Mouse (Mus musculus) neural tube, embryonic 15.5 days (tissue): Measurements from ENCODE around the gene Tekt2. TPM values are rescaled to one million over a fixed set of nuclear protein-coding genes. Genes with fewer than 3 reads are reported as not detected.
A peak's percentile ranks its signal among the peaks of the same experiment; 100 is the strongest.

Source experiments
- ATAC-seq: fragments of 200-750 bp; cut with Nextera tagmentation; 2 replicates; pipeline ENCODE4 v1.8.0; 2017; ENCODE audit warnings: mild to moderate bottlenecking, moderate TSS enrichment, moderate library complexity; ENCODE audit not compliant: low FRiP score
- H3K27ac ChIP-seq: fragments of 300-500 bp; sonication (generic); replicated peaks from 2 replicates; pipeline ENCODE4 v1.5.1; 2015; ENCODE audit warnings: mild to moderate bottlenecking, inconsistent platforms
- H3K27me3 ChIP-seq: fragments of 300-500 bp; sonication (generic); replicated peaks from 2 replicates; pipeline ENCODE4 v1.6.1; 2015; ENCODE audit warnings: inconsistent platforms
- H3K36me3 ChIP-seq: fragments of 300-500 bp; sonication (generic); 2 replicates; pipeline ENCODE4 v1.6.1; 2015; ENCODE audit warnings: inconsistent platforms
- H3K4me1 ChIP-seq: fragments of 300-500 bp; sonication (generic); 2 replicates; pipeline ENCODE4 v1.6.1; 2015; ENCODE audit warnings: inconsistent platforms
- H3K4me2 ChIP-seq: fragments of 300-500 bp; sonication (generic); 2 replicates; pipeline ENCODE4 v1.6.1; 2015; ENCODE audit warnings: inconsistent platforms, mild to moderate bottlenecking, moderate library complexity
- H3K4me3 ChIP-seq: fragments of 300-500 bp; sonication (generic); replicated peaks from 2 replicates; pipeline ENCODE4 v1.5.1; 2015; ENCODE audit warnings: mild to moderate bottlenecking, inconsistent platforms
- H3K9ac ChIP-seq: fragments of 300-500 bp; sonication (generic); replicated peaks from 2 replicates; pipeline ENCODE4 v1.6.1; 2015; ENCODE audit warnings: mild to moderate bottlenecking, inconsistent platforms
- H3K9me3 ChIP-seq: fragments of 300-500 bp; sonication (generic); replicated peaks from 2 replicates; pipeline ENCODE4 v1.6.1; 2016; ENCODE audit warnings: inconsistent platforms
- WGBS: fragments of 180-500 bp; shearing (Covaris S2); methylation state at CpG from one replicate; pipeline ENCODE4 v1.1.7; 2015; ENCODE audit warnings: mixed read lengths; 5-methylcytosine and 5-hydroxymethylcytosine counted together
- polyA plus RNA-seq: library from polyadenylated mRNA; unstranded; fragments of >200 nt; fragmentation: Nextera tagmentation; extraction: Ambion mirVana; gene quantifications from 2 replicates; pipeline ENCODE4 v1.2.1, GENCODE M21; 2015

Tekt2 gene
- polyA plus RNA-seq, 1 experiment from 2014 or later, result 9.2 TPM

DNA sequence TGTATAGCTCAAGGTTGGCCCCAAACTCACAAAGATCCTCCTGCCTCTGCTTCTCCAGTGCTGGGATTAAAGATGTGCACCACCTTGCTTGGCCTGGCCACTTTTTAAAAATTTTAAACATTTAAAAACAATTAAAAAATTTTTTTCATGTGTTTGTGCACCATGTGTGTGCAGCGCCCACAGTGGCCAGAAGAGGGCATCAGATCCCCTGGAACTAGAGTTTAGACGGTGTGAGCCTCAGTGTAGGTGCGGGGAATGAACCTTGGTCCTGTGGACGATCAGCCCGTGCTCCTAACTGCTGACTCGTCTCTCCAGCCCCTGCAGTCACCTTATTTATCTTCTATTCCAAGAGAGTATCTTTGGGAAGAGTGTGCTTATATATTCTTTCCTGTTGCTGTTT, 19.4 kb downstream of the Tekt2 start:
- no peak for ATAC-seq
- 93% methylated on average over 6 of the region's 6 CpGs for WGBS
- Histone ChIP-seq H3K9ac (no peak overlapping the region), H3K9me3 (no peaks in the 10 kb centered on the region), H3K36me3 (no peaks in the 10 kb centered on the region), H3K4me2 (no peak overlapping the region), H3K27ac (no peak overlapping the region), H3K4me3 (no peak overlapping the region), H3K4me1 (peaks cover 22% of the 10 kb centered on the region), H3K27me3 (peaks cover 29% of the 10 kb centered on the region)

DNA sequence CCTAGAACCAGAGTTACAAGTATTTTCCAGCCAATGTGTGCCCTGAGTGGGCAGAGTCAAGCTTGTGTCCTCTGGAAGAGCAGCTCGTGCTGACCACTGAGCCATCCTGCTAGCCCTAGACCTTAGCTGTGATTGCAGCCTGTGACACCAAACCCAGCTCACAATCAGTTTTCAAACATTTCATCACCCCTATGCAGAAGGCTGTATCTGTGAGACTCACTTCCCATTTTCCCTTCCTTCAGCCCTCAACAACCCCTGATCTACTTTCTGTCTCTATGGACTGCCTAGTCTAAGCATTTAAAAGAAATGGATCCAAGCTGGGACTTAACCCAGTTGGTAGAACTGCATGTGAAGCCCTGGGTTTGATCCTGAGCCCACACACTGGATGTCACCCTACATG, 20.1 kb downstream of the Tekt2 start:
- no peak for ATAC-seq
- no peaks in the 10 kb centered on the region for H3K9me3 ChIP-seq
- no peak overlapping the region for H3K27ac ChIP-seq
- 100% methylated on average over 1 of the region's 1 CpGs for WGBS
- H3K4me2 ChIP-seq, result no peak overlapping the region
- no peaks in the 10 kb centered on the region for H3K36me3 ChIP-seq
- no peak overlapping the region for H3K9ac ChIP-seq
- peaks cover 27% of the 10 kb centered on the region for H3K4me1 ChIP-seq
- no peak overlapping the region for H3K4me3 ChIP-seq
- peaks cover 36% of the 10 kb centered on the region for H3K27me3 ChIP-seq

DNA sequence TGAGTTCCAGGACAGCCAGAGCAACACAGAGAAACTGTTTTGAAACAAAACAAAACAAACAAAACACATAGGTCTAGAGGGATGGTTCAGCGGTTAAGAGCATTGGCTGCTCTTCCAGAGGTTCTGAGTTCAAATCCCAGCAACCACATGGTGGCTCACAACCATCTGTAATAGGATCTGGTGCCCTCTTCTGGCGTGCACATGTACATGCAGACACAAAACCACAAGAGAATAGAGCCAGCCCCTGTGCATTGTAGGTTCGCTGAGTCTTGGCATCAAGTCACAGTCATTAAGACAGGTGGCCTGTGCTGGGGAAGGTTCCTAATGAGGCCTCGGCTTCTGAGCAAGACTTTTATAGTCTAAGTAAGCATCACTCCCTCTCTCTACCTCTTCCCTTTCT, 21.6 kb downstream of the Tekt2 start:
- Histone ChIP-seq H3K27ac (no peak overlapping the region), H3K4me2 (no peak overlapping the region), H3K9me3 (no peaks in the 10 kb centered on the region), H3K4me3 (no peak overlapping the region), H3K9ac (no peak overlapping the region), H3K27me3 (peaks cover 43% of the 10 kb centered on the region), H3K4me1 (peaks cover 16% of the 10 kb centered on the region), H3K36me3 (no peaks in the 10 kb centered on the region)
- ATAC-seq, result no peak
- 53% methylated on average over 4 of the region's 4 CpGs for WGBS

DNA sequence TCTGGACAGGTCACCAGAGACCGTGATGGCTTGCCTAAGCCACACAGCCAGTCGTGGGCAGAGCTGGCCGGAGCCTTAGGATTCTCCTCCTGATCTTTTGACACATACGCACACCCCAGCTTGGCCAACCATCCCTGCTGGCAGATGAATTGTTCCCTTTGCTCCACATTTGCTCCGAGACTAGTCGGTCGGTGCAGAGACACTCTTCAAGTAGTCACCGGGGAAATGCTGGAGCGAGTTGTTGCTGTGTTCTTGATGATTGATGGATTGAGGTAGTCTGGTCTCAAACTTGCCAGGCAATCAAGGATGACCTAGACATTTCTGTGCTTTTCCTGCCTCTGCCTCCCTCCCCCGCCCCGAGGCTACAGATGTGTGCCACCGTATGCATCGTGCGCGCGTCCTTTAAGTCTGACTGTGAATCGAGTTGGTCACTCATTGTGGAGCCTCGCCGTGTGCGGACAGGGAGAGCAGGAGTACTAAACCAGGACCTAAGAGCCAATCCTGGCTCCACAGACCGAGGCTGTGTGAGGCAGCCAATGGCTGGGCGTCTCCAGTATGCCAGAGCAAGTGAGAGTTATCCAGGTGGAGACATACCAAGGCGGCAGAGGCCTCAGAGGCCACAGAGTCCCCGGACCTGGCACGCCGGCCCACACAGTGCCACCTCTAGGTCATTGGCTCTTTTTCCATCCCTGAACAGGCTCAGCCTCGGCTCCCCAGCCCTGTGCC, 23.7 kb downstream of the Tekt2 start:
- peak overlapping the region; percentile 58 for H3K4me2 ChIP-seq
- H3K27me3 ChIP-seq, result peaks cover 61% of the 10 kb centered on the region
- H3K27ac ChIP-seq, result no peak overlapping the region
- H3K4me1 ChIP-seq, result peaks cover 25% of the 10 kb centered on the region
- ATAC-seq, result peak; percentile 58; the same call in 1 of the 2 replicates
- H3K9me3 ChIP-seq, result no peaks in the 10 kb centered on the region
- no peaks in the 10 kb centered on the region for H3K36me3 ChIP-seq
- H3K9ac ChIP-seq, result no peak overlapping the region
- H3K4me3 ChIP-seq, result peak overlapping the region; percentile 27
- 3% methylated on average over 27 of the region's 27 CpGs for WGBS

DNA sequence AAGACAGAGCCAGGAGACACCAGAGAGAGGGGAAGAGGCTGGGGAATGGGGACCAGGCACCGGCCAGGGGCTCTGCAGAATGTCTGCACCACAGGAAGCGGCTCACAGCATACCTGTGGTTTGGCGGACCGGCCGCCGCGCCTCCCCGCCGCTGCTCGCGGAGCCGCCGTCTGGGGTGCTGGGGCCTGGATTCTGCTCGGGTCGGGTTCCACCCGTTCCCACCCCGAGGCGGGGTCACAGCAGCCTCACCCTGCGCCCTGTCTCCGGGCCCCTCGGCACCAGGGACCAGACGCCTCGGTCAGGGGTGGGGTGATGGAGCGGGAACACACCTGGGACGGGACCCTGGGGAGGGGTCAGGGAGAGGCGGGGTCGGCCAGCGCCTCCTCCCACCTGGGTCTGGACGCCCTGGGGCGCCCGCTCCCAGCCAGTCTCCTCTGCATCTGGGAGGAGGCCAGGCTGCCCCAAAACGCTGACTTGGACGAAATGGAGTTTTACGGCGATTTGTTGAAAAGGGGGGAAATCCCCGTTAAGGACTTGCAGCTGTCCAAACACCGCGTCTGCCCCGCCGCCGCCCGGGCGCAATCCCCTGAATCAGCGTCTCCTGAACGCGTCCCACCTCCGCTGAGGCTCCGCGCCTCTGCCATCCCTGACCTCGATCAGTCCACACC, 24.4 kb downstream of the Tekt2 start:
- Histone ChIP-seq H3K9me3 (no peaks in the 10 kb centered on the region), H3K9ac (0 out of 2 replicates have a peak overlapping the region, but pooled peaks have one; percentile 27), H3K27ac (no peak overlapping the region), H3K36me3 (no peaks in the 10 kb centered on the region), H3K4me1 (peaks cover 32% of the 10 kb centered on the region), H3K4me3 (peak overlapping the region; percentile 27), H3K4me2 (peak overlapping the region; percentile 58), H3K27me3 (peaks cover 66% of the 10 kb centered on the region)
- ATAC-seq, result no peak
- WGBS, result 2% methylated on average over 49 of the region's 50 CpGs

DNA sequence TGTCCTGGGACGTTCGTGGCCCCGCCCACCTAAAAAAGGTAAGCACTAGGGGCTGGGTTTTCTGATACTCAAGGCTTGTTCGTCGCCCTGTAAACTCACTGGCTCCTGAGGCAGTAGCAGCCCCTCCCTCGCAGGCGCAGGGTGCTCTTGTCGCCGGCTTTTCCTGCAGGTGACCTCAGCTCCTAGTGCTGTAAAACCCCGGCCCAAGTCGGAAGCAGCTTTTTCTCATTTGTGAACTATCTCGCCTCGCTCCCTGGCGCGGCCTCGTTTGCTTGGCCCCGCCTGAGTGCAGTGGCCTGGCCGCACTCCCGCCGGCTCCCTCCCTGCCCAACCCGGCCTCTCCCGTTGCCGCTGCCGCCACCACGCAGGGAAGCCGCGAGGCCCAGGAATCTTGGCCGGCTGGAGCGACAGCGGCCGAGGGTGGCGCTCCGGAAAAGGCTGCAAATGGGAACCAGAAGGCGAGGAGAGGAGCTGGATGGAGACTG, 28.8 kb downstream of the Tekt2 start:
- Histone ChIP-seq H3K27me3 (peaks cover 58% of the 10 kb centered on the region), H3K9me3 (no peaks in the 10 kb centered on the region), H3K9ac (peak overlapping the region; percentile 48), H3K4me3 (peak overlapping the region; percentile 35), H3K4me1 (peaks cover 26% of the 10 kb centered on the region), H3K27ac (no peak overlapping the region; the same call in 1 of the 2 replicates), H3K36me3 (no peaks in the 10 kb centered on the region), H3K4me2 (peak overlapping the region; percentile 59)
- 1% methylated on average over 34 of the region's 34 CpGs for WGBS
- peak; percentile 56; the same call in 1 of the 2 replicates for ATAC-seq

GRCm38 (mm10) chr4:126295937-126296336, 29.6 kb downstream of the Tekt2 start:
- Histone ChIP-seq H3K9ac (peak overlapping the region; percentile 48; the same call in 1 of the 2 replicates), H3K4me3 (no peak overlapping the region), H3K27ac (no peak overlapping the region), H3K36me3 (no peaks in the 10 kb centered on the region), H3K9me3 (no peaks in the 10 kb centered on the region), H3K4me1 (peaks cover 19% of the 10 kb centered on the region), H3K4me2 (peak overlapping the region; percentile 59; the same call in 1 of the 2 replicates), H3K27me3 (peaks cover 51% of the 10 kb centered on the region)
- ATAC-seq, result no peak
- 43% methylated on average over 4 of the region's 4 CpGs for WGBS

GRCm38 (mm10) chr4:126295152-126295551, 30.3 kb downstream of the Tekt2 start:
- WGBS, result 81% methylated on average over 6 of the region's 6 CpGs
- H3K9me3 ChIP-seq, result no peaks in the 10 kb centered on the region
- H3K9ac ChIP-seq, result no peak overlapping the region
- ATAC-seq, result no peak
- no peak overlapping the region for H3K4me2 ChIP-seq
- no peaks in the 10 kb centered on the region for H3K36me3 ChIP-seq
- H3K27me3 ChIP-seq, result peaks cover 48% of the 10 kb centered on the region
- H3K4me1 ChIP-seq, result peaks cover 16% of the 10 kb centered on the region
- no peak overlapping the region for H3K27ac ChIP-seq
- H3K4me3 ChIP-seq, result no peak overlapping the region

DNA sequence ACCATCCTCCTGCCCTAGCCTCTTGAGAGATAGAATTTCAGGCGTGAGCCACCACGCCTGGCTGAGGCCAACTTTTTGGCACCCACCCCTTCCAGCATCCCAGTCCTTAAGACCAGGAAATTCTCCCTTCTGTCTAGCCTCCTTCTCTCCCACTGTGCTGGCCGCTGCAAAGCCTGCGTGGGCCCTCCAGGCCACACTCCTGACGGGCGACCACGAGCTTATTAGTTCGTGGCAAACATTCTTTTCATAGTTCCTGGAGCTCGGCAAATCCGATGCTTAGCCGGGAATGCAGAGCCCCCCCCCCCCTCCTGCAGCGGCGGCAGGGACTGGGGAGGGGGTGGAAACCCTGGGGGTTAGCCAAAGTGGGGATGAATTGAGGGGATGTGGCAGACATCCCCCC, 34.3 kb downstream of the Tekt2 start:
- Histone ChIP-seq H3K4me2 (no peak overlapping the region), H3K27me3 (peaks cover 55% of the 10 kb centered on the region), H3K9me3 (no peaks in the 10 kb centered on the region), H3K9ac (no peak overlapping the region), H3K27ac (no peak overlapping the region), H3K4me3 (no peak overlapping the region), H3K36me3 (no peaks in the 10 kb centered on the region), H3K4me1 (peaks cover 14% of the 10 kb centered on the region)
- WGBS, result 43% methylated on average over 13 of the region's 13 CpGs
- ATAC-seq, result no peak

DNA sequence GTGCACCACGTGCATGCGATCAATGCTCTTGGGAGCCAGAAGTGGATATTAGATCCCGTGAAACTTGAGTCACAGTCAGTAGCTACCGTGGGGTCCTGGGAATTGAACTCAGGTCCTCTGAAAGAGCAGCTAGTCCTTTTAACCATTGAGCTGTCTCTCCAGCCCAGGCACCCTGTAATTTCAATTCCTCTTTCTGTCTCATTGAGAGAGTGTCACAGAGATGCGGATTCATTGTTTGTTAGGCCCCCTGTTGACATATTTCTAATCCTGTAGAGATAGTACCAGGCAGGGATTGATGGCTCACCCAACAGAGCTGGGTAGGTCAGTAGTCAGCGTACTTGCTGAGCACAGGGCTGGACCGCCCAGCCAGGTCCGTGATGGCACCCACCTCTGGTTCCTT, 35.2 kb downstream of the Tekt2 start:
- Histone ChIP-seq H3K9ac (no peak overlapping the region), H3K36me3 (no peaks in the 10 kb centered on the region), H3K9me3 (no peaks in the 10 kb centered on the region), H3K27ac (no peak overlapping the region), H3K4me2 (no peak overlapping the region), H3K27me3 (peaks cover 53% of the 10 kb centered on the region), H3K4me1 (peaks cover 13% of the 10 kb centered on the region), H3K4me3 (no peak overlapping the region)
- no peak for ATAC-seq
- WGBS, result 86% methylated on average over 8 of the region's 8 CpGs

GRCm38 (mm10) chr4:126288085-126288666, 37.3 kb downstream of the Tekt2 start:
- no peak for ATAC-seq
- no peak overlapping the region for H3K27ac ChIP-seq
- no peak overlapping the region for H3K9ac ChIP-seq
- peaks cover 62% of the 10 kb centered on the region for H3K27me3 ChIP-seq
- no peaks in the 10 kb centered on the region for H3K36me3 ChIP-seq
- 43% methylated on average over 17 of the region's 17 CpGs for WGBS
- peaks cover 13% of the 10 kb centered on the region for H3K4me1 ChIP-seq
- peak overlapping the region; percentile 16; the same call in 1 of the 2 replicates for H3K4me2 ChIP-seq
- H3K4me3 ChIP-seq, result no peak overlapping the region
- no peaks in the 10 kb centered on the region for H3K9me3 ChIP-seq
